Mouse (Mus musculus): ENCODE data around the gene Macc1. TPM values are rescaled to one million over a fixed set of nuclear protein-coding genes. Genes with fewer than 3 reads are reported as not detected.

Macc1 gene
- polyA plus RNA-seq, 1 experiment from 2014 or later = 0.05 TPM

- no peak for ATAC-seq
- Histone ChIP-seq H3K4me1 (ENCODE audit: control insufficient read depth, insufficient read depth, low read length) (no peaks in the 10 kb centered on the region), H3K4me2 (ENCODE audit: low read length) (no peak overlapping the region), H3K27ac (ENCODE audit: low read length) (no peak overlapping the region), H3K27me3 (ENCODE audit: control insufficient read depth, insufficient read depth, low read depth, low read length) (no peaks in the 10 kb centered on the region), H3K9me3 (replicated peaks; ENCODE audit: control insufficient read depth, low read length, poor library complexity, severe bottlenecking) (no peaks in the 10 kb centered on the region), H3K4me3 (ENCODE audit: low read depth, low read length) (no peak overlapping the region), H3K9ac (ENCODE audit: low read depth, low read length) (no peak overlapping the region), H3K36me3 (ENCODE audit: control insufficient read depth, insufficient read depth, low read length) (no peaks in the 10 kb centered on the region)
- 95% methylated on average over 1 of the region's 1 CpGs for whole genome bisulfite sequencing
These were observed 88.2 kb downstream of the Macc1 start for GRCm38 (mm10) chr12:119402273-119402672.

- 50% methylated on average over 3 of the region's 3 CpGs for WGBS
- H3K36me3 ChIP-seq (ENCODE audit: control insufficient read depth, insufficient read depth, low read length) = no peaks in the 10 kb centered on the region
- no peak for ATAC-seq
- no peaks in the 10 kb centered on the region for H3K9me3 ChIP-seq (replicated peaks; ENCODE audit: control insufficient read depth, low read length, poor library complexity, severe bottlenecking)
- no peak overlapping the region for H3K27ac ChIP-seq (ENCODE audit: low read length)
- H3K4me3 ChIP-seq (ENCODE audit: low read depth, low read length) = no peak overlapping the region
- no peaks in the 10 kb centered on the region for H3K4me1 ChIP-seq (ENCODE audit: control insufficient read depth, insufficient read depth, low read length)
- H3K9ac ChIP-seq (ENCODE audit: low read depth, low read length) = no peak overlapping the region
- no peaks in the 10 kb centered on the region for H3K27me3 ChIP-seq (ENCODE audit: control insufficient read depth, insufficient read depth, low read depth, low read length)
- no peak overlapping the region for H3K4me2 ChIP-seq (ENCODE audit: low read length)
These were observed 88.7 kb downstream of the Macc1 start for GRCm38 (mm10) chr12:119402796-119403195.

GRCm38 (mm10) chr12:119404810-119405209 lies 90.7 kb downstream of the Macc1 start:
- WGBS = 88% methylated on average over 1 of the region's 1 CpGs

GRCm38 (mm10) chr12:119410522-119410921 lies 96.5 kb downstream of the Macc1 start:
- ATAC-seq = no peak
- no peak overlapping the region for H3K9ac ChIP-seq (ENCODE audit: low read depth, low read length)
- no peak overlapping the region for H3K4me3 ChIP-seq (ENCODE audit: low read depth, low read length)
- no peak overlapping the region for H3K4me2 ChIP-seq (ENCODE audit: low read length)
- no peaks in the 10 kb centered on the region; the same call in 1 of the 2 replicates for H3K9me3 ChIP-seq (replicated peaks; ENCODE audit: control insufficient read depth, low read length, poor library complexity, severe bottlenecking)
- H3K4me1 ChIP-seq (ENCODE audit: control insufficient read depth, insufficient read depth, low read length) = no peaks in the 10 kb centered on the region
- no peaks in the 10 kb centered on the region for H3K36me3 ChIP-seq (ENCODE audit: control insufficient read depth, insufficient read depth, low read length)
- no peak overlapping the region for H3K27ac ChIP-seq (ENCODE audit: low read length)
- no peaks in the 10 kb centered on the region for H3K27me3 ChIP-seq (ENCODE audit: control insufficient read depth, insufficient read depth, low read depth, low read length)

More at GRCm38 (mm10) chr12:119404810-119405209, 90.7 kb downstream of the Macc1 start:
- Histone ChIP-seq H3K4me3 (ENCODE audit: low read depth, low read length) (no peak overlapping the region), H3K4me2 (ENCODE audit: low read length) (no peak overlapping the region), H3K4me1 (ENCODE audit: control insufficient read depth, insufficient read depth, low read length) (no peaks in the 10 kb centered on the region), H3K9me3 (replicated peaks; ENCODE audit: control insufficient read depth, low read length, poor library complexity, severe bottlenecking) (no peaks in the 10 kb centered on the region; the same call in 1 of the 2 replicates), H3K27me3 (ENCODE audit: control insufficient read depth, insufficient read depth, low read depth, low read length) (no peaks in the 10 kb centered on the region), H3K27ac (ENCODE audit: low read length) (no peak overlapping the region), H3K36me3 (ENCODE audit: control insufficient read depth, insufficient read depth, low read length) (no peaks in the 10 kb centered on the region), H3K9ac (ENCODE audit: low read depth, low read length) (no peak overlapping the region)
- no peak for ATAC-seq

GRCm38 (mm10) chr12:119410956-119411355 lies 96.9 kb downstream of the Macc1 start:
- Histone ChIP-seq H3K36me3 (ENCODE audit: control insufficient read depth, insufficient read depth, low read length) (no peaks in the 10 kb centered on the region), H3K4me2 (ENCODE audit: low read length) (no peak overlapping the region), H3K9ac (ENCODE audit: low read depth, low read length) (no peak overlapping the region), H3K4me1 (ENCODE audit: control insufficient read depth, insufficient read depth, low read length) (no peaks in the 10 kb centered on the region), H3K27ac (ENCODE audit: low read length) (no peak overlapping the region), H3K4me3 (ENCODE audit: low read depth, low read length) (no peak overlapping the region), H3K27me3 (ENCODE audit: control insufficient read depth, insufficient read depth, low read depth, low read length) (no peaks in the 10 kb centered on the region), H3K9me3 (replicated peaks; ENCODE audit: control insufficient read depth, low read length, poor library complexity, severe bottlenecking) (no peaks in the 10 kb centered on the region; the same call in 1 of the 2 replicates)
- no peak for ATAC-seq
- WGBS = 83% methylated on average over 2 of the region's 2 CpGs

GRCm38 (mm10) chr12:119411982-119412381 lies 97.9 kb downstream of the Macc1 start:
- H3K4me2 ChIP-seq (ENCODE audit: low read length) = no peak overlapping the region

GRCm38 (mm10) chr12:119415900-119416299 lies 101.8 kb downstream of the Macc1 start:
- H3K4me1 ChIP-seq (ENCODE audit: control insufficient read depth, insufficient read depth, low read length) = no peaks in the 10 kb centered on the region
- WGBS = 86% methylated on average over 2 of the region's 2 CpGs
- no peaks in the 10 kb centered on the region for H3K9me3 ChIP-seq (replicated peaks; ENCODE audit: control insufficient read depth, low read length, poor library complexity, severe bottlenecking)
- no peak overlapping the region for H3K4me2 ChIP-seq (ENCODE audit: low read length)
- no peak overlapping the region for H3K4me3 ChIP-seq (ENCODE audit: low read depth, low read length)
- no peak overlapping the region for H3K9ac ChIP-seq (ENCODE audit: low read depth, low read length)
- no peak for ATAC-seq
- H3K36me3 ChIP-seq (ENCODE audit: control insufficient read depth, insufficient read depth, low read length) = no peaks in the 10 kb centered on the region
- H3K27ac ChIP-seq (ENCODE audit: low read length) = no peak overlapping the region
- no peaks in the 10 kb centered on the region for H3K27me3 ChIP-seq (ENCODE audit: control insufficient read depth, insufficient read depth, low read depth, low read length)

More at GRCm38 (mm10) chr12:119411982-119412381, 97.9 kb downstream of the Macc1 start:
- Histone ChIP-seq H3K9ac (ENCODE audit: low read depth, low read length) (no peak overlapping the region), H3K9me3 (replicated peaks; ENCODE audit: control insufficient read depth, low read length, poor library complexity, severe bottlenecking) (no peaks in the 10 kb centered on the region; the same call in 1 of the 2 replicates), H3K4me1 (ENCODE audit: control insufficient read depth, insufficient read depth, low read length) (no peaks in the 10 kb centered on the region), H3K36me3 (ENCODE audit: control insufficient read depth, insufficient read depth, low read length) (no peaks in the 10 kb centered on the region), H3K4me3 (ENCODE audit: low read depth, low read length) (no peak overlapping the region), H3K27me3 (ENCODE audit: control insufficient read depth, insufficient read depth, low read depth, low read length) (no peaks in the 10 kb centered on the region), H3K27ac (ENCODE audit: low read length) (no peak overlapping the region)
- ATAC-seq = no peak
- 89% methylated on average over 2 of the region's 2 CpGs for WGBS

- H3K27ac ChIP-seq (ENCODE audit: low read length) = no peak overlapping the region
- no peaks in the 10 kb centered on the region for H3K4me1 ChIP-seq (ENCODE audit: control insufficient read depth, insufficient read depth, low read length)
- H3K36me3 ChIP-seq (ENCODE audit: control insufficient read depth, insufficient read depth, low read length) = no peaks in the 10 kb centered on the region
- ATAC-seq = no peak
- 84% methylated on average over 2 of the region's 2 CpGs for WGBS
- no peak overlapping the region for H3K4me2 ChIP-seq (ENCODE audit: low read length)
- no peaks in the 10 kb centered on the region for H3K9me3 ChIP-seq (replicated peaks; ENCODE audit: control insufficient read depth, low read length, poor library complexity, severe bottlenecking)
- H3K9ac ChIP-seq (ENCODE audit: low read depth, low read length) = no peak overlapping the region
- H3K4me3 ChIP-seq (ENCODE audit: low read depth, low read length) = no peak overlapping the region
- H3K27me3 ChIP-seq (ENCODE audit: control insufficient read depth, insufficient read depth, low read depth, low read length) = no peaks in the 10 kb centered on the region
These were observed 111.7 kb downstream of the Macc1 start for GRCm38 (mm10) chr12:119425749-119426148.

- WGBS = 97% methylated on average over 2 of the region's 2 CpGs
- Histone ChIP-seq H3K4me2 (ENCODE audit: low read length) (no peak overlapping the region), H3K27me3 (ENCODE audit: control insufficient read depth, insufficient read depth, low read depth, low read length) (no peaks in the 10 kb centered on the region), H3K4me3 (ENCODE audit: low read depth, low read length) (no peak overlapping the region), H3K9me3 (replicated peaks; ENCODE audit: control insufficient read depth, low read length, poor library complexity, severe bottlenecking) (no peaks in the 10 kb centered on the region), H3K9ac (ENCODE audit: low read depth, low read length) (no peak overlapping the region), H3K27ac (ENCODE audit: low read length) (no peak overlapping the region), H3K4me1 (ENCODE audit: control insufficient read depth, insufficient read depth, low read length) (no peaks in the 10 kb centered on the region), H3K36me3 (ENCODE audit: control insufficient read depth, insufficient read depth, low read length) (no peaks in the 10 kb centered on the region)
- no peak for ATAC-seq
These were observed 112.3 kb downstream of the Macc1 start for GRCm38 (mm10) chr12:119426182-119426886.

Data from midbrain, embryonic 16.5 days (tissue).